Mouse (Mus musculus) v-Abl transformed pro-B cells (cell line): ENCODE measurements around the gene Reln.

Source experiments
- in situ Hi-C, 2 experiments: fragments of 400-800 bp; cut with MboI; formaldehyde crosslinking; loops; one replicate each; pipeline ENCODE4 v1.15.1; 2025; ENCODE audit not compliant: unreplicated experiment in 2 of 2

Gene Reln

DNA sequence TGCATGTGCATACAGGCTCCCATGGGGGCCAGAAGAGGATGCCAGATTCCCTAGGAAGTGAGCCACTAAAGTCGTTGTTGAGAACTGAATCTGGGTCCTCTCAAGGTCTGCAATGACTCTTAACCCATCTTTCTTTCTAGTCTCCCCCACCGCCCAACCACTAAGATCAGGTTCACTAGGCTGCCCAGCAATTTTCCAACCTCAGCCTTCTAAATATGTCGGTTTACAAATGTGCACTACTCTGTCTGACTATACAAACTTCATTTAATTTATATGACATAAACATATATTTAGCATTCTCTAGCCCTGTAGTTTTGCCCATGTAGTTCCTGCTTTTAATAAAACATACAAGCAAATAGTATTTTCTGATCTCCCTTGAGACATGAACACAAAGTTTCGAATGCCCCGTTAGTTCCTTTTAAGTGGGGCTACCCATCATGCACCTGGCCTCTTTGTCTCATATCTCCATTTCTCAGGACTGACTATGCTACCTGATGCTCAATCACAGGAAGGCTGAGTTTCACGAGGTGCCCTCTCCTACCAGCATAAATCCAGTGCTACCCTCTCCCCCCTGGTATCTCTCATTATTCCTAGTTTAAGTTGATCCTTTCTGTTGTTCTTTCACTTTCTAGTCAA, 317.1 kb downstream of the Reln start:
- in situ Hi-C loops = no loop called here

DNA sequence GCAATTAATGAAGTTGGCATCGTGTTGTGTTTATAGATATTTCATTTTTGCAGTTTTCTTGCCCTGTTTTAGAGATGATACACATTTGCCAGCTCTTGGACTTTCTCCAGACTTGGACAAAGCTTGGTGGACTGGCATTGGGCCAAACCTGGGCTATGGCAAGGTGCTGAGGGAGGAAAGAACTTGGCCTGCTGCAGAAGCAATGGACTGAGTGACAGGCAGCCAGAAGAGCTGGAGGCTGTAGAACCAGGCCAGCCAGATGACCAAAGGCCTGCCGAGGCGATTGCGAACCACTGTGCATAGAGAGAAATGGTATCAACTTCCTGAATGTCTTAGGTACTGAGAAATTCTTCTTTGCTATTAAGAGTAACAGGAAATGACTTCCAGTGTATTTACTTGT, 318.8 kb downstream of the Reln start:
- in situ Hi-C loops = no loop called here

GRCm38 (mm10) chr5:22024108-22024507, 320.4 kb downstream of the Reln start:
- in situ Hi-C loops = no loop called here

DNA sequence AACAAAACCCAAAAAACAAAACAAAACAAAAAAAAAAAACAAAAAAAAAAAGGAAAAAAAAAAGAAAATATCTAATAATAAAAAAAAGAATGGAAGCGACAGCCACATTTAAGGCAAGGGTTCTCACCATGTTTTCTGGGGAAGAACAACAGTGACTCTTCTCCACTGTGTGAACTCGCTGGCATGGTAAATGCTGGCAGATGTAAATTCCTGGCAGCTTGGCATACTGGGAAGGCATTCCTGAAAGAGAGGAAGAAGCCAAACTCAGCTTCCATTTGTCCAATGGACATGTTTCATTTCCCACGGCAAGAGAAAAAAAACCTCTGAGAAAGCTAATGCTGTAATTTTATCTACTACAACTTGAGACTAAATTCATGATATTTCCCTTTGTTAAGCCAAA, 326.6 kb downstream of the Reln start:
- in situ Hi-C loops = no loop called here

DNA sequence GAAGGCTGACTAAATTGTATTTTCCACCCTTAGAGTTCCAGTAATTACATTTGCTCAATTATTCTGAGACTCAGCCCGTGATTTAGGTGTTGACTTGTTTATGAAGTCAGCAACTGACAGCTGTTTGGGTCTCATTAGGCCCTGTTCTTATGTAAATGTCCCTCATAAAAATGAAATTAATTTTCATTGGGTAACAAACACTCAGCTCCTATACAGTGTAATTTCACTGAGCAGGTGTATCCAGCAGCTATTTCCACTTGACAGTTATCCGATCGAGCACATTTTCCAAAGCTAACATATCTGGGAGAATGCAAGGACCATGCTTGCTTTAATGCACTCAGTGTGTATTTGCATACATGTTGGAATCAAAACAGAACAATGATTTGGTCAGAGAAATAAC, 330.0 kb downstream of the Reln start:
- in situ Hi-C loops = no loop called here

- in situ Hi-C loops = no loop called here
Measured at GRCm38 (mm10) chr5:22009142-22009541, 335.4 kb downstream of the Reln start.

GRCm38 (mm10) chr5:22007304-22008059, 337.0 kb downstream of the Reln start:
- in situ Hi-C loops = no loop called here

- in situ Hi-C loops = no loop called here
Measured at GRCm38 (mm10) chr5:22003858-22004257, 340.6 kb downstream of the Reln start.

- in situ Hi-C loops = loop anchor here (5.0 to 10.0 kb wide), 2 partner anchors 337 to 340 kb away; no protein-coding TSS in a partner anchor
Measured at GRCm38 (mm10) chr5:21987711-21988110, 356.8 kb downstream of the Reln start.

DNA sequence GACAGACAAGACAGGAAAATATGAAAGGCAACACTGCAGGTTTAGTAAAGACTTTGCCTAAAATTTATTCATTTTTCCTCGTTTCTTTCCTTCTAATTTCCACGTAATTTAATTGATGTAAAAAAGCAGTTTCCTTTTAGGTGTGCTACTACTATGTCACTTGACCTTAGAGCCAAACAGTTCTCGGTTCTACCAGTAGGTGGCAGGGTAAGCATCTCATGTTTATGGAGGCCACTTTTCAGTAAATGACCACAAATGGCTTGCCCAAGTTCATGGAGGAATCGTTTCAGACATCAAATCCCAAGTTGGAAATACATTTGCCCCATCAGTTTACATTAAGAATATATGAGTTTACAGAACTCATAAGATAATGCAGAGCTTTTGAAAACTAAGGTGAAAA, 358.2 kb downstream of the Reln start:
- in situ Hi-C loops = loop anchor here (5.0 to 10.0 kb wide), 2 partner anchors 338 to 341 kb away; no protein-coding TSS in a partner anchor

DNA sequence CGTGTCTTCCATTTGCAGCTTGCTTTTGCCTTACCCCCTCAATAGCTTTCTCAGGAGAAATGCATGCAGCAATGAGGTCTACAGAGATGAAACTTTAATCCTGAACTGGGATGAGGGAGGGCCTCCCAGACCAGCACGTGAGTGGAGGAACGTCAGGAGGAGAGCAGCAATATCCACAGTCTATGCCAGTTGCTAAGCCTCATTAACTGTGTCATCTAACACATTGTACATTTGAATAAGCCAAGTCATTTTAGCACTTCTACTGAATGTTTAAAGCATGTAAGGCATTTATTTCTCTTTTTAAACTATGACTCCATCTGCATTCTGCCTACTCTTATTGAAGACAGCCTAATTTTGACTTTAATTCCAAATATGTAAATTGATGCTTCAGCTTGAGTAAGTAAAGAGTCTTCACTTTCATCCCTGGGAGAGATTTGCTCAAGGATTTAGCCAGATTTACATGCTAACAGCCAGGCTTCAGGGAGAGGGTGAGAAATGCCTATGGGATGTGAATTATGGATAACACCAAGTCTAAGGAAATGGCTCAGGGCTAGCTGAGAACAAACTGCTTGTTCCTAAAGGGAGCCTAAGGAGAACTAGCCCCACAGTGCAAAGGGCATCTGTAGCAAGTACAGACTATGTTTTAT, 361.4 kb downstream of the Reln start:
- in situ Hi-C loops = loop anchor here in 1 of 2 experiments (5.0 to 10.0 kb wide), 2 partner anchors 342 to 1244 kb away; no protein-coding TSS in a partner anchor

DNA sequence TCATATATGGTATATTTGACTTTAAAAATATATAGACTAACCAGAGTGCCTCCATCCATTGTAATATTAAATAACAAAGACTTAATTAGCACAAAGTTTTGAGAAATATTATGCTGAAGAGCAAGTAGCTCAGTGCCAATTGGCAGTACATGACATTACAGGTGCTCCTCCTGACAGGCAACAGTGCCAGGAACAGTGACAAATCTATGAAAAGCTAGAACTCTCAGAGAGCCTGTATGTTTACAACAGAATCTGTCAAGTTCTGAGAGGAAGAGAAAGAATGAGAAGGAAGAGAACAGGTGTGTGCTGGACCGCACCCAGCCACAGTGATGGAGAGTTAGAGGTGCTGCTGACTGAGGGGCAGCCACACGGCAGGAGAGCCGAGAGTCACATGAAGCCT, 363.3 kb downstream of the Reln start:
- in situ Hi-C loops = loop anchor here in 1 of 2 experiments (5.0 to 10.0 kb wide), 2 partner anchors 344 to 1246 kb away; no protein-coding TSS in a partner anchor

DNA sequence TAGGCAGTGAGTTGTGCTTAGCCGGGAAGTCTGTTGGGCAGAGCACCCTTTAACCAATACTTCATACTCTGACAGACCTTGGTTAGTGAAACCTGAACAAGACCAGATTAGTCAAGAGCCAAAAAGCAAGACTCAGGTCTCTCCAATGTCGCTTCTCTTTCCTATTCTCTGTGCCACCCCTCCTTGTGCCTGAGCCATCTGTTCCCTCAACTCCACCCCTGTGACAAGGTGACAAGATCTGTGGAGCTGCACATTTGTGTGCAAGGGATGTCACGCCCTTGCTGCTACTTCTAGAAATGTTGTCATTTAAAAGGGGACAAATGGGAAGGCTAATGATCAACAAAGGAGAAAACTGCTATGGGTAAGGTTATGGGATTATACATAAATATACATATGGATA, 364.0 kb downstream of the Reln start:
- in situ Hi-C loops = loop anchor here in 1 of 2 experiments (5.0 to 10.0 kb wide), 2 partner anchors 344 to 1247 kb away; no protein-coding TSS in a partner anchor

DNA sequence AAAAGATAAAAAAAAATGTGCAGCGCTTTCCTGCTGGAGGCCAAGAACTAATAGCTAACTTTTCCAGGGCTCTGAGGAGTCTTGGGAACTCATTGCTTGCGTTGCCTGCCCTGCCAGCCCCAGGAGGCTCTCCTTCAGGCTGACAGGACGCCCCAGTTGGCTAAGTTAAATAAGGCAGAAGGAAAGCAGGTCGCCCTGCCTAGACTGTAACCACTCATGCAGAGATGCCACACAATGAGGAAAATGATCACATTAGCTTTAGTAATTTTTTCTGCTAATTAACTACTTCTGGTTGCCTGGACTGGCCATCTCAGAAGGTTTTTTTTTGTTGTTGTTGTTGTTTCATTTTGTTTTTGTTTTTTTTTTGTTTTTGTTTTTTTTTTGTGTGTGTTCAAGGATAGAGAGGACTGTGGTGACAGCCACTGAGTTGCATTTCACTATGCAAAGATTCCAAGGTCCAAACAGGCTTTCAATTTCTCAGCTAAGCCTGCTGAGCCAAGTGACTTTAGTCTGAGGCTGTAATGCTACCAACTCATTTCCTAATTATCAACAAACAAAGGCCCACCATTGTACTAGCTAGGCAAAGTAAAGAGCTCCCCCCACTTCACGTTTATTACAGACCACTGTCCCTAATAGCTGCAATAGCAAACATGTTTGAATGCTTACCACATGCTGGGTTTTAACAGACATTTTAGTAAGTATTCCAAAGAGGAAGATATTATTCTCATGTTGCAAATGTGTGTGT, 371.1 kb downstream of the Reln start:
- in situ Hi-C loops = no loop called here

GRCm38 (mm10) chr5:21961796-21962195, 382.7 kb downstream of the Reln start:
- in situ Hi-C loops = no loop called here

DNA sequence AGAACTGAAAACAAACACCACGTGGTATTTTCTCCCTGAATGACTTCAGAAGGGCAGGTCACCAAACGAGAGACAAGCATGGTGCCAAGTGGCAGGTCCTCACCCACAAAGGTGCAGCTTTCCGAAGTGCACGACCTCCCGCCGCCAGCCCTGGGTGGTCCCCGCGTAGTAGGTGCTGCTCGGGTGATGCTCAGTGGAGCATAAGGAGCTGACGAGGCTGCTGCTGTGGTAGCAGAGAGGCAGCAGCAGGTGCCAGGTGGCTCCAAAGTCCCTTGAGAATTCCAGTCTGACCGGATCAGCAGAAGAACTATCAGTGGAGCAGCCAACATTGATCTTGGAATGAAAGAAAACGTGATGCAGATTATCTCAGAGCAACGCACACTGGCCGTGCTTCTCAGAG, 384.4 kb downstream of the Reln start:
- in situ Hi-C loops = no loop called here

GRCm38 (mm10) chr5:21957586-21957985, 386.9 kb downstream of the Reln start:
- in situ Hi-C loops = no loop called here

GRCm38 (mm10) chr5:21957061-21957460, 387.4 kb downstream of the Reln start:
- in situ Hi-C loops = no loop called here

- in situ Hi-C loops = loop anchor here (25.0 kb wide), 1 partner anchor 563 kb away; no protein-coding TSS in a partner anchor
Measured at GRCm38 (mm10) chr5:21949507-21949897, 395.0 kb downstream of the Reln start.

GRCm38 (mm10) chr5:21948736-21949506, 395.6 kb downstream of the Reln start:
- in situ Hi-C loops = loop anchor here (25.0 kb wide), 1 partner anchor 563 kb away; no protein-coding TSS in a partner anchor
